22 mouse cellular contexts compared by ENCODE assay signal in genomic region chr10:9704956-9705355, GRCm38 (mm10). TPM values are rescaled to one million over a fixed set of nuclear protein-coding genes. Genes with fewer than 3 reads are reported as not detected.
"Had no signal": no experiment of that assay in that cellular context is flagged by ENCODE, and none has a peak within 500 bp of the region (broad histone marks: within the 10 kb centered on the region; RNA-seq: fewer than 3 reads in every experiment).

No protein-coding gene starts in this region.

- H3K4me2 ChIP-seq: limb, embryonic 12.5 days; limb, embryonic 15.5 days; liver, embryonic 11.5 days; lung, embryonic 14.5 days; midbrain, embryonic 13.5 days; neural tube, embryonic 12.5 days; stomach, embryonic 15.5 days had no signal

- H3K4me3 ChIP-seq: limb, embryonic 12.5 days; limb, embryonic 15.5 days; midbrain, embryonic 13.5 days; neural tube, embryonic 12.5 days; stomach, embryonic 15.5 days had no signal

- H3K27me3 ChIP-seq: limb, embryonic 12.5 days; limb, embryonic 15.5 days; midbrain, embryonic 13.5 days; neural tube, embryonic 12.5 days; stomach, embryonic 15.5 days had no signal

- DNase-seq: kidney, adult 2 months; kidney, postnatal 36 days; left cerebral cortex, postnatal 4 days; liver, postnatal 0 days; lung, embryonic 14.5 days; retina, postnatal 1 day; right cerebral cortex, postnatal 25 days; spleen, adult 18-20 months; thymus, adult 18-20 months; thymus, postnatal 36 days had no signal

- H3K9ac ChIP-seq: limb, embryonic 12.5 days; limb, embryonic 15.5 days; liver, embryonic 14.5 days; liver, postnatal 0 days; lung, embryonic 14.5 days; midbrain, embryonic 13.5 days; neural tube, embryonic 12.5 days; stomach, embryonic 15.5 days had no signal

- ATAC-seq: liver, postnatal 0 days; lung, postnatal 0 days; midbrain, embryonic 13.5 days had no signal

- H3K36me3 ChIP-seq: limb, embryonic 12.5 days; limb, embryonic 15.5 days; midbrain, embryonic 13.5 days; neural tube, embryonic 12.5 days; stomach, embryonic 15.5 days had no signal

- H3K4me1 ChIP-seq: midbrain, embryonic 13.5 days; neural tube, embryonic 12.5 days; stomach, embryonic 15.5 days had no signal

- H3K9me3 ChIP-seq: limb, embryonic 12.5 days; limb, embryonic 15.5 days; midbrain, embryonic 13.5 days; neural tube, embryonic 12.5 days; stomach, embryonic 15.5 days had no signal

- H3K27ac ChIP-seq: kidney, postnatal 0 days; limb, embryonic 12.5 days; limb, embryonic 15.5 days; liver, embryonic 14.5 days; macrophage; midbrain, embryonic 13.5 days; neural tube, embryonic 12.5 days; stomach, embryonic 15.5 days had no signal

RNA-seq across cellular contexts. Expression of gene Samd5, which starts 29.9 kb away (rescaled TPM):
- total RNA-seq: megakaryocyte, adult 5-6 weeks; neutrophil, adult 5-6 weeks had no signal
